Mouse (Mus musculus): ENCODE results near the gene Papola. TPM values are rescaled to one million over a fixed set of nuclear protein-coding genes. Genes with fewer than 3 reads are reported as not detected.

Gene Papola
- 100 to 1,000 TPM; 109 to 124 TPM for polyA plus RNA-seq (2017; shearing (Covaris generic))

DNA sequence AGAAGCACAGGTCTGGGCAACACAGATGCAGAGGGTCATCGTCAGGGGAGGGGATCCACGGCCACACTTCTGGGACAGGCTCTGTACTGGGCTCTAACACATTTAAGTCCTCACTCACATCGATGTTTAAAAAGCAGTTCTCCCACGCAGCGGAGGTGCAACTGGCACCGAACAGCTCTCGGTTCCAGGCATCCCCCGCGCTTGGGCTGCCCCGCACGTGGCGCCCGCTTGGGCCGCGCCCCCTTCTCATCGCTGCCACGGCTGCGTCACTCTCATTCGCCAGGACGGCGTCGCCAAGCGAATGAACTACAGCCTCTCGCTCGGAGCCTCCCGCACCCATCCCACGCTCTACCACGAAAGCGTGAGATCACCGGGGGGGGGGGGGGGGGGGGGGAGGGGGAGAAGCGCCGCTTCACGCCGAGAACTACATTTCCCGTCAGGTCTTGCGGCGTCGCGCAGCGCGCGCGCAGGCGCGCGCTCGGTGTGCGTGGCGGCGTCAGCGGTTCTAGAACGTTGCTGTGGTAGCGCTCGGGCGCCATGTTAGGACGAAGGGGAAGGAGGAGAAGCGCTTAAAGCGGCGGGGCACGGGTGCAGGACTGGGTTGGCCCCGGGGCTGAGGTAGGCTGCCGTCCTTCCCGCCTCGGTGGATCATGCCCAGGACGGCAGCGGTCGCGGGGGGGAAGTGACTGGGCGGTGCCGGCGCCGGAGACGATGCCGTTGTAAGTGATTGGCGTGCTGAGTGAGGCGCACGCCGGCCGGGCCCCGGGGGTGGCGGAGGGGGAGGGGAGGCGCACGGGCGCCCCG is at the start of gene Papola:
Papola (plus strand) TSS at position 499 of the 804 bp plus-strand sequence.
- ATAC-seq = peak; percentile 77

GRCm38 (mm10) chr12:105735226-105735888 is 49.1 kb upstream of the Papola start:
- ATAC-seq = no peak

- ATAC-seq = no peak
Measured at GRCm38 (mm10) chr12:105735889-105736251, 48.6 kb upstream of the Papola start.

GRCm38 (mm10) chr12:105738316-105739096 is 46.0 kb upstream of the Papola start:
- ATAC-seq = no peak

GRCm38 (mm10) chr12:105739656-105740055 is 44.8 kb upstream of the Papola start:
- no peak for ATAC-seq

DNA sequence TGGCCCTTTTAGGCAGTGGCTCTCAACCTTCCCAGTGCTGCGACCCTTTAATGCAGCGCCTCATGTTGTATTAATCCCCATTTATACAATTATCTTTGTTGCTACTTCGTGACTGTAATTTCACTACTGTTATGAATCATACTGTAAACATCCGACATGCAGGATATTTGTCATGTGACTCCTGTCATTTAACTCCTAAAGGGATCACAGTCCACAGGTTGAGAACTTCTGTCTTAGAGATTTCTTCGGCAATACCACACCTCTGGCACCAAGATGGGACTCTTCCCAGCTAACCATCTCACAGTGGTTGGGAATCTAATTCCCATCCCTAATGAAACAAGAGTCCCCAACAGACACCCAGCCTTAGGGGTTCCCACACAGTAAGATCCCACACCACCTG is 36.4 kb upstream of the Papola start:
- ATAC-seq = no peak

- no peak for ATAC-seq
Measured at GRCm38 (mm10) chr12:105753813-105754212, 30.7 kb upstream of the Papola start.

- ATAC-seq = no peak
Measured at GRCm38 (mm10) chr12:105757816-105758497, 26.5 kb upstream of the Papola start.

- no peak for ATAC-seq
Measured at GRCm38 (mm10) chr12:105758911-105759310, 25.6 kb upstream of the Papola start.

- ATAC-seq = no peak
Measured at GRCm38 (mm10) chr12:105759849-105760478, 24.5 kb upstream of the Papola start.

GRCm38 (mm10) chr12:105761171-105761570 is 23.3 kb upstream of the Papola start:
- no peak for ATAC-seq

GRCm38 (mm10) chr12:105761629-105762028 is 22.9 kb upstream of the Papola start:
- ATAC-seq = no peak

GRCm38 (mm10) chr12:105769700-105770099 is 14.8 kb upstream of the Papola start:
- no peak for ATAC-seq

DNA sequence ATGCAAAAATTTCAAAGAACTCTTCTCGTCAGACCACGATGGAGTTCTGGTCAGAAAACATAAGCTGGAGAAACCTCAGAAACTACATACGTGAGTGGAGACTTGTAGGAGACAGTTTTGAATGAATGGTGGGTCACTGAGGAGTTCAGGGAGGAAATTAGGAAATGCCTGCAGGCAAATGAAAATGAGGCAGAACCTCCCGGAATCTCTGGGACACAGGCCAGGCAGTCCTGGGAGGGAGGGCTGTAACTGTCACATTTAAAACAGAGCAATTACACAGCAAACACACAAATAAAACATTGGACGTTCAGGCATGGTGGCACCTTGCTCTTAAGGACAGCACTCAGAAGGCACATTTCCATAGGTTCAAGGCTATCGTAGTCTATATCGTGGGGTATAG is 9.6 kb upstream of the Papola start:
- ATAC-seq = no peak

DNA sequence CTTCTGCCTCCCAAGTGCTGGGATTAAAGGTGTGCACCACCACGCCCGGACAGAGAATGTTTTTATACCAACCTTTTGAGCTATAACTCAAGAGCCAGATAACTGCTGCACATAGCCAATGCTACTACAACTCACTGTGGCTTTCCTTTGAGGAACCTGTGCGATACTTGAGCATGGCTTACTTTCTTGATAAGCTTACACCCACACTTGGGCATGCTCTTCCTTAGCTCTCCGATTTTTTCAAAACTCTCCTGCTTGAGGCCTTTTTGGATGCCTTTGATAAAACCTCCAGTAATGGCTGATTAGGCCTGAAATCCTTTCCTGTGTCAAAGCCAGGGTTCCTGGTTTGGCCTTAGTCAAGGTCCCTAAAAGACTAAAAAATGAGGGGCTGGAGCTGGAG is 6.8 kb upstream of the Papola start:
- no peak for ATAC-seq

DNA sequence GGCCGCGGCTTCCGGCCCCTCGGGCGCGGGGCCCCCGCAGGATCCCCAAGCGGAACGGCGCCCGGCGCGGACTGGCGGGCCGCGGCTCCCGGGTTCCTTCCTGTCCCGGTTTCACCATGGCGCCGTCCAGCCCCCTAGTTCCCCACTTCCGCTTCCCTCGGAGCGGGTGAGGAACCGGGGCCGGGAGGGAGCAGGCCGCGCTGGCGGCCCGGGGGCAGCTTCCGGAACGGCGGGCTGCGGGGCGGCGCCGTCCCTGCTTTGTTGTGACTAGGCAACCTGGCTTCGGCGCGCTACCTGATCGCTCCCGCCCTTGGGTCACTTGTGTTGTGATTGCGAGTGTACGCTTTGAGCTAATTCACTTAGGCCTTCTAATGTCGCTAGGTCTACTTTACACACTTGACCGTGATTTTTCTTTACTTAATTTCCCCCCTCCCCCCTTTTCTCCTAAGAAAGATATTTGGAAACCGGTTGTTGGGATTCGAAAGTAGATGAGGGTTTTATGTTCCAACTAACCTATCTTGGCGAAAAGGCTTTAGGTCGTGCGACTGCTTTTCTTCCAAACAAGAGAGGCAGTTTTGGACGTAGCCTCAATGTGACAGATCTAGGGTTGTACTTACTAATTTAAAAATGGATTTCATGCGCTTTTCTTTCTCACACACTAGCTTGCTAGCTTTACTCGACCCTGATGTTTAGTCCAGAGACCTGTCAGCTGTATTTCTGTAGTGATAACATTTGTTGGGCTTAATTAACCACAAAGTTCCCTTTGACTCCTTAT is 693 bp downstream of the Papola start:
- ATAC-seq = peak; percentile 60

DNA sequence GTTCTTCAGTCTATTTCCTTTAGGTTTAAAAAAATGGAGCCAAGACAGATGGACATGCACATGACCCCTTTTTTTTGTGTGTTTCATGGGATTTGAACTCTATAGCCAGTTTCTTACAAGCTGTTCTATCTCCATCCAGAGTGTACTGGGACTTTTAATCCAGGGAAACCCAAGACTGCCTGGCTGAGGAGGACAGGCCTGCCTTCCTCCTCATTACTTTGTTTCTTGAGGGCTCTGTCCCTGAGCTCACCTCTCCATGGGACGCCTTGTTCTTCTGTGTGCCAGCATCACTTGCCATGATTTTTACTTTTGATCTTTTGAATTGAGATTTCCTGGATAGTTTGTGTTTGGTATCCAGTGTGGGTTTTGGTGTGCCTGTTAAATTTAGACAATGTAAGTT is 1.6 kb downstream of the Papola start:
- no peak for ATAC-seq

DNA sequence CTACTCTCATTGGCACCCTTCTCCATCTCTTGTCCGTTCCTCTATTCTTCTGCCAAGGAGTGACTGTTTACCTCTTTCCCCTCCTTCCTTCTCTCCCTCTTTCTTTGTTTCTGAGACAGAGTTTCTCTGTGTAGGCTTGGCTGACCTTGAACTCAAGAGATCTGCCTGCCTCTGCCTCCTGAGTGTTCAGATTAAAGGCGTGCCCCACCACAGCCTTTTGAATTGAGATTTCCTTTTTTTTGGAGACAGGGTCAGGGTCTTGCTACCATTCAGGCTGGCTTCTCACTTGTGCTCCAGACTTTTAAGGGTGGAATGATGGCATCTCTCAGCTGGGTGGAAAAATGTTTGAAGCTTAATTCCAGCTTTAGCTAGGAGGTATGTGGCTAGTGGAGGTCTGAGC is 3.1 kb downstream of the Papola start:
- no peak for ATAC-seq

DNA sequence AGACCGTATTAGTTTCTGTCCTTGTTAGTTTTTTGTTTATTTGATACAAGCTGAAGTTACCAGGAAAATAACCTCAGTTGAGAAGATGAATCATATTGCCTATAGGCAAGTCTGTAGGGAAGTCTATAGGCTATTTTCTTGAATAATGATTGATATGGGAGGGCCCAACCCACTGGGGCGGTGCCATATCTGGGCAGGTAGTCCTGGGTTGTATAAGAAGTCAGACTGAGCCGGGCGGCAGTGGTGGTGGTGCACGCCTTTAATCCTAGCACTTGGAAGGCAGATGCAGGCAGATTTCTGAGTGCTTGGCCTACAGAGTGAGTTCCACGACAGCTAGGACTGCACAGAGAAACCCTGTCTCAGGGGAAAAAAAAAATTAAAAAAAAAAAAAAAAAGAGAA is 5.4 kb downstream of the Papola start:
- ATAC-seq = no peak

- ATAC-seq = no peak
Measured at GRCm38 (mm10) chr12:105794896-105795295, 10.4 kb downstream of the Papola start.

- ATAC-seq = no peak
Measured at GRCm38 (mm10) chr12:105798001-105798400, 13.5 kb downstream of the Papola start.

- no peak for ATAC-seq
Measured at GRCm38 (mm10) chr12:105805790-105806189, 21.3 kb downstream of the Papola start.
